Mouse (Mus musculus): Measurements from ENCODE around the gene Bend5. TPM values are rescaled to one million over a fixed set of nuclear protein-coding genes. Genes with fewer than 3 reads are reported as not detected.

Bend5 gene
- total RNA-seq, 2 experiments from 2014 or later = 13.1 to 13.5 TPM

- no peak for DNase-seq (ENCODE audit: low spot score in 2 of 2)
- Histone ChIP-seq H3K4me3 (no peak overlapping the region), H3K27ac (peak overlapping the region; percentile 7; the same call in 1 of the 2 replicates)
- TF ChIP-seq CTCF (conservative IDR thresholded peaks at IDR 0.05) = no peak
Observed at GRCm38 (mm10) chr4:111447918-111448317, 33.1 kb downstream of the Bend5 start.

- no peak for DNase-seq (ENCODE audit: low spot score in 2 of 2)
- Histone ChIP-seq H3K4me3 (no peak overlapping the region), H3K27ac (no peak overlapping the region)
- no peak for TF ChIP-seq CTCF (conservative IDR thresholded peaks at IDR 0.05)
Observed at GRCm38 (mm10) chr4:111448586-111448985, 33.8 kb downstream of the Bend5 start.

GRCm38 (mm10) chr4:111449442-111450199 lies 34.8 kb downstream of the Bend5 start:
- Histone ChIP-seq H3K27ac (peak overlapping the region; percentile 33; the same call in 1 of the 2 replicates), H3K4me3 (no peak overlapping the region)
- no peak for DNase-seq (ENCODE audit: low spot score in 2 of 2)
- no peak for TF ChIP-seq CTCF (conservative IDR thresholded peaks at IDR 0.05)

- DNase-seq (ENCODE audit: low spot score in 2 of 2) = no peak
- no peak for TF ChIP-seq CTCF (conservative IDR thresholded peaks at IDR 0.05)
- Histone ChIP-seq H3K27ac (no peak overlapping the region), H3K4me3 (no peak overlapping the region)
Observed at GRCm38 (mm10) chr4:111451283-111451918, 36.6 kb downstream of the Bend5 start.

GRCm38 (mm10) chr4:111452192-111452591 lies 37.4 kb downstream of the Bend5 start:
- no peak for TF ChIP-seq CTCF (conservative IDR thresholded peaks at IDR 0.05)
- DNase-seq (ENCODE audit: low spot score in 2 of 2) = no peak

GRCm38 (mm10) chr4:111453275-111453674 lies 38.5 kb downstream of the Bend5 start:
- no peak for TF ChIP-seq CTCF (conservative IDR thresholded peaks at IDR 0.05)
- Histone ChIP-seq H3K27ac (no peak overlapping the region), H3K4me3 (no peak overlapping the region)
- DNase-seq (ENCODE audit: low spot score in 2 of 2) = no peak

More at GRCm38 (mm10) chr4:111452192-111452591, 37.4 kb downstream of the Bend5 start:
- H3K4me3 ChIP-seq = no peak overlapping the region
- no peak overlapping the region for H3K27ac ChIP-seq

GRCm38 (mm10) chr4:111455621-111456020 lies 40.8 kb downstream of the Bend5 start:
- H3K4me3 ChIP-seq = no peak overlapping the region
- no peak for DNase-seq (ENCODE audit: low spot score in 2 of 2)
- TF ChIP-seq CTCF (conservative IDR thresholded peaks at IDR 0.05) = no peak
- no peak overlapping the region for H3K27ac ChIP-seq

- H3K27ac ChIP-seq = no peak overlapping the region
- no peak overlapping the region for H3K4me3 ChIP-seq
- DNase-seq (ENCODE audit: low spot score in 2 of 2) = no peak
- TF ChIP-seq CTCF (conservative IDR thresholded peaks at IDR 0.05) = no peak
Observed at GRCm38 (mm10) chr4:111457568-111457967, 42.8 kb downstream of the Bend5 start.

- no peak for TF ChIP-seq CTCF (conservative IDR thresholded peaks at IDR 0.05)
- DNase-seq (ENCODE audit: low spot score in 2 of 2) = no peak
- no peak overlapping the region for H3K4me3 ChIP-seq
- no peak overlapping the region for H3K27ac ChIP-seq
Observed at GRCm38 (mm10) chr4:111467293-111467773, 52.5 kb downstream of the Bend5 start.

GRCm38 (mm10) chr4:111467796-111468195 lies 53.0 kb downstream of the Bend5 start:
- no peak overlapping the region for H3K27ac ChIP-seq
- H3K4me3 ChIP-seq = no peak overlapping the region
- no peak for TF ChIP-seq CTCF (conservative IDR thresholded peaks at IDR 0.05)
- no peak for DNase-seq (ENCODE audit: low spot score in 2 of 2)

GRCm38 (mm10) chr4:111469847-111470246 lies 55.0 kb downstream of the Bend5 start:
- TF ChIP-seq CTCF (conservative IDR thresholded peaks at IDR 0.05) = no peak
- no peak for DNase-seq (ENCODE audit: low spot score in 2 of 2)
- Histone ChIP-seq H3K4me3 (no peak overlapping the region), H3K27ac (no peak overlapping the region)

GRCm38 (mm10) chr4:111471726-111472125 lies 56.9 kb downstream of the Bend5 start:
- Histone ChIP-seq H3K27ac (no peak overlapping the region), H3K4me3 (no peak overlapping the region)
- DNase-seq (ENCODE audit: low spot score in 2 of 2) = no peak
- no peak for TF ChIP-seq CTCF (conservative IDR thresholded peaks at IDR 0.05)

GRCm38 (mm10) chr4:111472511-111472910 lies 57.7 kb downstream of the Bend5 start:
- Histone ChIP-seq H3K27ac (no peak overlapping the region), H3K4me3 (no peak overlapping the region)
- no peak for TF ChIP-seq CTCF (conservative IDR thresholded peaks at IDR 0.05)
- no peak for DNase-seq (ENCODE audit: low spot score in 2 of 2)
